In the genomic region with DNA sequence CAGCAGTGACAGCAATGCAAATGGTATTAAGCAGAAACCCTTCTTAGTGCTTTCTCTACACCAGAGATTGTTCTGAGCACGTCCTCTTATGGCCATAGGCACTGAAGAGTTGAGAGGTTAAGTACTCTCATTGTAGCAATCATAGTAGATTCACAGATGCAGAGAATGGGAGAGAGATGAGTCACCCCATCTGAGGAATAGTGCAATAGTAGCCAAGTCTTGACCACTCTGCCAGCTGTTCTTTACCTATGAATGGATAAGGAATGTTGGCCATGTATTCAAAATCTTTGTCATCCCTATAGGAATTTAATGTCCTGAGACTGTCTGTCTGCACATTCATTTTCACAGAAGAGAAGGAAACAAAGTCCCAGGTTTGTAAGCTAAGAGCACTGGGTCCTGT, we compare ENCODE assay signal across 35 mouse cellular contexts.
"Had no signal": no experiment of that assay in that cellular context is flagged by ENCODE, and none has a peak within 500 bp of the region (broad histone marks: within the 10 kb centered on the region; RNA-seq: fewer than 3 reads in every experiment).

No protein-coding gene starts in this region.

- H3K4me3 ChIP-seq: heart, embryonic 12.5 days; heart, embryonic 13.5 days; heart, embryonic 15.5 days; hindbrain, embryonic 10.5 days; hindbrain, embryonic 12.5 days; hindbrain, embryonic 13.5 days; hindbrain, embryonic 15.5 days; intestine, embryonic 15.5 days; kidney, embryonic 15.5 days; layer of hippocampus, adult 2 months; left cerebral cortex, adult 2 months had no signal

- H3K9me3 ChIP-seq: heart, embryonic 12.5 days; heart, embryonic 13.5 days; heart, embryonic 15.5 days; hindbrain, embryonic 10.5 days; hindbrain, embryonic 12.5 days; hindbrain, embryonic 13.5 days; hindbrain, embryonic 15.5 days; intestine, embryonic 15.5 days; kidney, embryonic 15.5 days had no signal

- H3K27me3 ChIP-seq: heart, embryonic 12.5 days; heart, embryonic 13.5 days; heart, embryonic 15.5 days; hindbrain, embryonic 12.5 days; hindbrain, embryonic 13.5 days; hindbrain, embryonic 15.5 days; intestine, embryonic 15.5 days; kidney, embryonic 15.5 days had no signal

- H3K27ac ChIP-seq: heart, embryonic 13.5 days; heart, embryonic 15.5 days; hindbrain, embryonic 10.5 days; hindbrain, embryonic 12.5 days; hindbrain, embryonic 13.5 days; hindbrain, embryonic 14.5 days; hindbrain, embryonic 15.5 days; hindbrain, postnatal 0 days; intestine, embryonic 15.5 days; kidney, embryonic 15.5 days; kidney, postnatal 0 days; layer of hippocampus, adult 2 months; left cerebral cortex, adult 2 months had no signal

- DNase-seq: heart, postnatal 10 days; heart, postnatal 14 days; heart, postnatal 36 days; heart, postnatal 4 days; kidney, adult 11 months; kidney, adult 18-20 months; kidney, adult 2 months; kidney, adult 8-10 months; kidney, adult 9 months; kidney, postnatal 10 days; kidney, postnatal 14 days; kidney, postnatal 25 days; kidney, postnatal 36 days; kidney, postnatal 4 days; layer of hippocampus, adult 9-11 months; layer of hippocampus, postnatal 36 days had no signal

- H3K36me3 ChIP-seq: heart, embryonic 12.5 days; heart, embryonic 13.5 days; heart, embryonic 15.5 days; hindbrain, embryonic 10.5 days; hindbrain, embryonic 12.5 days; hindbrain, embryonic 13.5 days; hindbrain, embryonic 15.5 days; intestine, embryonic 15.5 days; kidney, embryonic 15.5 days had no signal

- H3K4me2 ChIP-seq: heart, embryonic 11.5 days; heart, embryonic 12.5 days; heart, embryonic 13.5 days; heart, embryonic 15.5 days; hindbrain, embryonic 12.5 days; hindbrain, embryonic 13.5 days; hindbrain, embryonic 14.5 days; hindbrain, embryonic 15.5 days; intestine, embryonic 15.5 days; kidney, embryonic 15.5 days had no signal

- H3K4me1 ChIP-seq: heart, embryonic 12.5 days; heart, embryonic 13.5 days; heart, embryonic 15.5 days; hindbrain, embryonic 10.5 days; hindbrain, embryonic 12.5 days; hindbrain, embryonic 13.5 days; hindbrain, embryonic 15.5 days; intestine, embryonic 15.5 days; kidney, embryonic 15.5 days had no signal

- ATAC-seq: hindbrain, embryonic 16.5 days; hindbrain, postnatal 0 days; inflammation-experienced regulatory T-cells, adult 6 months; intestine, embryonic 15.5 days; intestine, embryonic 16.5 days; intestine, postnatal 0 days had no signal

- H3K9ac ChIP-seq: heart, embryonic 12.5 days; heart, embryonic 13.5 days; heart, embryonic 15.5 days; hindbrain, embryonic 12.5 days; hindbrain, embryonic 13.5 days; hindbrain, embryonic 14.5 days; hindbrain, embryonic 15.5 days; intestine, embryonic 15.5 days; kidney, embryonic 15.5 days had no signal
